Mouse (Mus musculus) embryonic fibroblast, embryonic 13.5 days (primary cell): ENCODE data around the gene Abraxas1. TPM values are rescaled to one million over a fixed set of nuclear protein-coding genes. Genes with fewer than 3 reads are reported as not detected.

Experiments used
- H3K27ac ChIP-seq: 2 replicates; pipeline ENCODE4 v1.5.1; 2012; ENCODE audit warnings: low read length, control low read depth, inconsistent platforms; ENCODE audit not compliant: insufficient read depth
- H3K4me1 ChIP-seq: 2 replicates; pipeline ENCODE4 v1.6.1; 2011; ENCODE audit warnings: low read length; ENCODE audit not compliant: control insufficient read depth, insufficient read depth
- H3K4me3 ChIP-seq: 2 replicates; pipeline ENCODE4 v1.5.1; 2011; ENCODE audit warnings: mild to moderate bottlenecking, control low read depth, low read length; ENCODE audit not compliant: insufficient read depth
- CTCF ChIP-seq: IDR thresholded peaks from 2 replicates; pipeline ENCODE4 v1.5.1; 2011; ENCODE audit warnings: mild to moderate bottlenecking, control low read depth, low read length, moderate library complexity, borderline replicate concordance; ENCODE audit not compliant: insufficient read depth
- POLR2A ChIP-seq: IDR thresholded peaks from 2 replicates; pipeline ENCODE4 v1.6.1; 2011; ENCODE audit warnings: low read depth, mild to moderate bottlenecking, control low read depth, low read length, moderate library complexity
- polyA plus RNA-seq: library from polyadenylated mRNA; stranded (reverse); fragments of >200 nt; gene quantifications from 2 replicates; pipeline ENCODE4 v1.2.4, GENCODE M21; 2011; ENCODE audit warnings: low read depth; ENCODE audit not compliant: missing spikeins, insufficient read length

Gene Abraxas1
- polyA plus RNA-seq, 1 experiment, result 15.0 TPM

GRCm38 (mm10) chr5:100826531-100826930 lies 5.8 kb upstream of the Abraxas1 start:
- Histone ChIP-seq H3K27ac (no peak overlapping the region), H3K4me1 (no peaks in the 10 kb centered on the region), H3K4me3 (no peak overlapping the region)
- no peak for TF ChIP-seq POLR2A

- Histone ChIP-seq H3K27ac (no peak overlapping the region), H3K4me3 (no peak overlapping the region), H3K4me1 (no peaks in the 10 kb centered on the region)
- TF ChIP-seq POLR2A (no peak), CTCF (no peak)
Observed at GRCm38 (mm10) chr5:100825975-100826374, 5.2 kb upstream of the Abraxas1 start.

GRCm38 (mm10) chr5:100822826-100823225 lies 2.1 kb upstream of the Abraxas1 start:
- 0 out of 2 replicates have a peak, but pooled peaks cover 2% of the 10 kb centered on the region for H3K4me1 ChIP-seq
- H3K4me3 ChIP-seq, result no peak overlapping the region
- no peak overlapping the region for H3K27ac ChIP-seq
- no peak for TF ChIP-seq CTCF
- no peak for TF ChIP-seq POLR2A

- TF ChIP-seq POLR2A (no peak), CTCF (no peak)
- Histone ChIP-seq H3K4me1 (0 out of 2 replicates have a peak, but pooled peaks cover 2% of the 10 kb centered on the region), H3K4me3 (no peak overlapping the region), H3K27ac (no peak overlapping the region)
Observed at GRCm38 (mm10) chr5:100821375-100821774, 610 bp upstream of the Abraxas1 start.

GRCm38 (mm10) chr5:100819568-100820480 lies 941 bp downstream of the Abraxas1 start:
- Histone ChIP-seq H3K27ac (no peak overlapping the region), H3K4me1 (0 out of 2 replicates have a peak, but pooled peaks cover 2% of the 10 kb centered on the region), H3K4me3 (peak overlapping the region; percentile 80)
- TF ChIP-seq POLR2A (no peak; the same call in 1 of the 2 replicates), CTCF (no peak)

- Histone ChIP-seq H3K27ac (no peak overlapping the region), H3K4me3 (no peak overlapping the region), H3K4me1 (0 out of 2 replicates have a peak, but pooled peaks cover 2% of the 10 kb centered on the region)
- no peak for TF ChIP-seq POLR2A
Observed at GRCm38 (mm10) chr5:100818341-100818740, 2.4 kb downstream of the Abraxas1 start.

- Histone ChIP-seq H3K4me3 (peak within 1 kb of the TSS; percentile 86), H3K27ac (no peak within 1 kb of the TSS), H3K4me1 (no peaks in the 10 kb centered on the region)
- TF ChIP-seq CTCF, result no peak
- peak; percentile 76 for TF ChIP-seq POLR2A
Observed at GRCm38 (mm10) chr5:100798165-100798860, 22.5 kb downstream of the Abraxas1 start, which contains the start of the genes Helq and Mrps18c. Helq (minus strand) TSS chr5:100798598. Mrps18c (plus strand) TSS chr5:100798627.

GRCm38 (mm10) chr5:100794084-100794483 lies 26.7 kb downstream of the Abraxas1 start:
- Histone ChIP-seq H3K4me3 (no peak overlapping the region), H3K27ac (no peak overlapping the region), H3K4me1 (no peaks in the 10 kb centered on the region)
- TF ChIP-seq POLR2A (no peak), CTCF (no peak)

- no peak overlapping the region for H3K4me3 ChIP-seq
- no peaks in the 10 kb centered on the region for H3K4me1 ChIP-seq
- TF ChIP-seq POLR2A, result no peak
- TF ChIP-seq CTCF, result no peak
- no peak overlapping the region for H3K27ac ChIP-seq
Observed at GRCm38 (mm10) chr5:100792261-100792660, 28.5 kb downstream of the Abraxas1 start.

- TF ChIP-seq CTCF (no peak), POLR2A (no peak)
Observed at GRCm38 (mm10) chr5:100787527-100787926, 33.2 kb downstream of the Abraxas1 start.

More at GRCm38 (mm10) chr5:100787527-100787926, 33.2 kb downstream of the Abraxas1 start:
- no peaks in the 10 kb centered on the region for H3K4me1 ChIP-seq
- no peak overlapping the region for H3K4me3 ChIP-seq
- no peak overlapping the region for H3K27ac ChIP-seq
